Comparison of ENCODE assay signal across 8 mouse cellular contexts in the genomic region with DNA sequence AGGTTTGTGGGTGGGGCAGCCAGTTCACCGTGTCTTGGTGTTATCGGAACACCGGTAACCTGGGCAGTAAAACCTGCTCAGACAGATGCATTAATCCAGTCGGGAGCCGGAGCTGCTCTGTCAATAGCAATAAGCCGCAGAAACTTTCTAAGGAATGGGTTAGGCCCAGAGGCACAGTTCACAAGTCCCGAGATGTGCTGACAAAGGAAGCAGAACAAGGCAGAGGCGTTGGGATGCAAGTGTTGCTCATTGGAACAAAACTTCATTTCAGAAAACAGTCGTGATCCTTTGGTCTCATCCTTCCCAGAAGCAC. TPM values are rescaled to one million over a fixed set of nuclear protein-coding genes. Genes with fewer than 3 reads are reported as not detected.
DNase-seq lines count a peak whose midpoint lies in the region; ATAC-seq and TF ChIP-seq lines count a peak whose summit lies in the region.

No protein-coding gene starts in this region.

- peak overlapping the region; percentile 85 for H3K4me2 ChIP-seq in kidney, embryonic 14.5 days (replicated peaks; ENCODE audit: low read depth, low read length)
- H3K4me2 ChIP-seq in hindbrain, embryonic 14.5 days (replicated peaks), result peak overlapping the region; percentile 79
- peak overlapping the region; percentile 97 for H3K4me2 ChIP-seq in midbrain, embryonic 13.5 days (replicated peaks)

- peak overlapping the region; percentile 78 for H3K9ac ChIP-seq in kidney, embryonic 14.5 days (ENCODE audit: low read depth, low read length)
- peak overlapping the region; percentile 66 for H3K9ac ChIP-seq in hindbrain, embryonic 14.5 days
- H3K9ac ChIP-seq in midbrain, embryonic 13.5 days (replicated peaks), result peak overlapping the region; percentile 75

- no peak for TF ChIP-seq CTCF in brain, embryonic 14.5 days (IDR thresholded peaks at IDR 0.05; ENCODE audit: borderline replicate concordance, extremely low read depth, insufficient read depth, insufficient read length)

- H3K27me3 ChIP-seq in kidney, embryonic 14.5 days (ENCODE audit: control insufficient read depth, insufficient read depth, low read length), result peaks cover 14% of the 10 kb centered on the region
- peaks cover 13% of the 10 kb centered on the region; the same call in 1 of the 2 replicates for H3K27me3 ChIP-seq in hindbrain, embryonic 14.5 days (ENCODE audit: control insufficient read depth, insufficient read depth, low read length)
- peaks cover 43% of the 10 kb centered on the region for H3K27me3 ChIP-seq in midbrain, embryonic 13.5 days

- H3K4me1 ChIP-seq in kidney, embryonic 14.5 days (ENCODE audit: control insufficient read depth, insufficient read depth, low read length), result no peaks in the 10 kb centered on the region
- 0 out of 2 replicates have a peak, but pooled peaks cover 3% of the 10 kb centered on the region for H3K4me1 ChIP-seq in hindbrain, embryonic 14.5 days (replicated peaks; ENCODE audit: control insufficient read depth, insufficient read depth, low read length)
- peaks cover 27% of the 10 kb centered on the region for H3K4me1 ChIP-seq in midbrain, embryonic 13.5 days (replicated peaks)

- H3K4me3 ChIP-seq in kidney, embryonic 14.5 days (ENCODE audit: low read length), result peak overlapping the region; percentile 68
- peak overlapping the region; percentile 50 for H3K4me3 ChIP-seq in hindbrain, embryonic 14.5 days (replicated peaks; ENCODE audit: low read length)
- H3K4me3 ChIP-seq in midbrain, embryonic 13.5 days (replicated peaks), result peak overlapping the region; percentile 65

- no peak for ATAC-seq in kidney, embryonic 14.5 days (ENCODE audit: low FRiP score, low TSS enrichment)
- no peak; the same call in 1 of the 2 replicates for ATAC-seq in hindbrain, embryonic 14.5 days (ENCODE audit: low FRiP score)
- ATAC-seq in midbrain, embryonic 13.5 days, result peak; percentile 19; the same call in 1 of the 2 replicates

- 3% methylated on average over 9 of the region's 9 CpGs for WGBS in kidney, embryonic 14.5 days
- WGBS in hindbrain, embryonic 14.5 days, result 2% methylated on average over 9 of the region's 9 CpGs
- WGBS in midbrain, embryonic 13.5 days, result under 1% methylated on average over 9 of the region's 9 CpGs

- peak overlapping the region; percentile 55; the same call in 1 of the 2 replicates for H3K27ac ChIP-seq in kidney, embryonic 14.5 days (ENCODE audit: low read depth, low read length)
- H3K27ac ChIP-seq in hindbrain, embryonic 14.5 days, result no peak overlapping the region
- 0 out of 2 replicates have a peak overlapping the region, but pooled peaks have one; percentile 71 for H3K27ac ChIP-seq in midbrain, embryonic 13.5 days

- no peaks in the 10 kb centered on the region for H3K9me3 ChIP-seq in kidney, embryonic 14.5 days (ENCODE audit: control insufficient read depth, low read length)
- H3K9me3 ChIP-seq in hindbrain, embryonic 14.5 days (ENCODE audit: control insufficient read depth, low read length), result no peaks in the 10 kb centered on the region
- no peaks in the 10 kb centered on the region for H3K9me3 ChIP-seq in midbrain, embryonic 13.5 days

- no peak for TF ChIP-seq POLR2A in brain, embryonic 14.5 days (IDR thresholded peaks at IDR 0.05; ENCODE audit: borderline replicate concordance, extremely low read depth, insufficient read depth, insufficient read length, poor library complexity, severe bottlenecking)

- DNase-seq in kidney, adult 8-10 months, result no peak
- DNase-seq in brain, embryonic 14.5 days (ENCODE audit: low read depth), result peak; percentile 49
- DNase-seq in hindbrain, embryonic 14.5 days (ENCODE audit: low spot score), result no peak
- no peak for DNase-seq in ovary, adult 18-20 months (ENCODE audit: low spot score)
- no peak for DNase-seq in right cerebral cortex, postnatal 14 days
- no peak for DNase-seq in spleen, postnatal 4 days (ENCODE audit: low spot score in 2 of 2)

- no peaks in the 10 kb centered on the region for H3K36me3 ChIP-seq in kidney, embryonic 14.5 days (ENCODE audit: control insufficient read depth, insufficient read depth, low read length)
- H3K36me3 ChIP-seq in hindbrain, embryonic 14.5 days (replicated peaks; ENCODE audit: control insufficient read depth, insufficient read depth), result no peaks in the 10 kb centered on the region
- no peaks in the 10 kb centered on the region for H3K36me3 ChIP-seq in midbrain, embryonic 13.5 days

RNA-seq across cellular contexts. Expression of a gene that starts 6.5 kb away (rescaled TPM):
- polyA plus RNA-seq in kidney, embryonic 14.5 days (2014; fragmentation: Nextera tagmentation; extraction: Ambion mirVana), result 7.2 and 8.7 TPM in 2 replicates
- polyA plus RNA-seq in brain, embryonic 14.5 days (2012; rRNA removed), result 4.9 and 5.8 TPM in 2 replicates
- polyA plus RNA-seq in hindbrain, embryonic 14.5 days (2014; fragmentation: Nextera tagmentation; extraction: Ambion mirVana), result 7.1 and 8.2 TPM in 2 replicates
- 5.7 and 6.0 TPM in 2 replicates for polyA plus RNA-seq in midbrain, embryonic 13.5 days (2015; fragmentation: Nextera tagmentation; extraction: Ambion mirVana)
